Mouse (Mus musculus): ENCODE measurements around the gene Fabp3. TPM values are rescaled to one million over a fixed set of nuclear protein-coding genes. Genes with fewer than 3 reads are reported as not detected.

Gene Fabp3
- polyA plus RNA-seq, 1 experiment from 2014 or later = 5.1 TPM

DNA sequence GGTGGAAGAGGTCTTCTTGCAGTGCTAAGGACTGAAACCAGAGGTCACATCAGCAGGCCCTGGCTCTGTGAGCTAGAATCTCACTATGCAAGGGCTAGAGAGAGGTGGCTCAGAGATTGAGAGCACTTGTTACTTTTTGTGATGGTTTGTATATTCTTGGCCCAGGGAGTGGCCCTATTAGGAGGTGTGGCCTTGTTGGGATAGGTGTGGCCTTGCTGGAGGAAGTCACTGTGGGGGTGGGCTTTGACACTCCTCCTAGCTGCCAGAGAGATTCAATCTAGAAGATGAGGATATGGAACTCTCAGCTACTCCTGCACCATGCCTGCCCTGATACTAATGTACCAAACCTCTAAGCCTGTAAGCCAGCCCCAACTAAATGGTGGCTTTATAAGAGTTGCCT is 49.6 kb downstream of the Fabp3 start:
- H3K4me3 ChIP-seq (ENCODE audit: low read depth, low read length) = no peak overlapping the region
- H3K27ac ChIP-seq (ENCODE audit: low read length) = no peak overlapping the region
- ATAC-seq (ENCODE audit: insufficient number of reproducible peaks, insufficient read depth, low FRiP score, low read depth) = no peak
- no peak overlapping the region for H3K4me2 ChIP-seq (replicated peaks; ENCODE audit: low read depth, low read length)
- peaks cover 17% of the 10 kb centered on the region for H3K36me3 ChIP-seq (ENCODE audit: control insufficient read depth, insufficient read depth, low read length)
- no peaks in the 10 kb centered on the region for H3K9me3 ChIP-seq (ENCODE audit: control insufficient read depth, low read depth, low read length)
- peaks cover 12% of the 10 kb centered on the region for H3K4me1 ChIP-seq (ENCODE audit: control insufficient read depth, insufficient read depth, low read length)
- H3K9ac ChIP-seq (replicated peaks; ENCODE audit: low read depth, low read length) = no peak overlapping the region
- no peaks in the 10 kb centered on the region for H3K27me3 ChIP-seq (ENCODE audit: control insufficient read depth, insufficient read depth, low read length)

DNA sequence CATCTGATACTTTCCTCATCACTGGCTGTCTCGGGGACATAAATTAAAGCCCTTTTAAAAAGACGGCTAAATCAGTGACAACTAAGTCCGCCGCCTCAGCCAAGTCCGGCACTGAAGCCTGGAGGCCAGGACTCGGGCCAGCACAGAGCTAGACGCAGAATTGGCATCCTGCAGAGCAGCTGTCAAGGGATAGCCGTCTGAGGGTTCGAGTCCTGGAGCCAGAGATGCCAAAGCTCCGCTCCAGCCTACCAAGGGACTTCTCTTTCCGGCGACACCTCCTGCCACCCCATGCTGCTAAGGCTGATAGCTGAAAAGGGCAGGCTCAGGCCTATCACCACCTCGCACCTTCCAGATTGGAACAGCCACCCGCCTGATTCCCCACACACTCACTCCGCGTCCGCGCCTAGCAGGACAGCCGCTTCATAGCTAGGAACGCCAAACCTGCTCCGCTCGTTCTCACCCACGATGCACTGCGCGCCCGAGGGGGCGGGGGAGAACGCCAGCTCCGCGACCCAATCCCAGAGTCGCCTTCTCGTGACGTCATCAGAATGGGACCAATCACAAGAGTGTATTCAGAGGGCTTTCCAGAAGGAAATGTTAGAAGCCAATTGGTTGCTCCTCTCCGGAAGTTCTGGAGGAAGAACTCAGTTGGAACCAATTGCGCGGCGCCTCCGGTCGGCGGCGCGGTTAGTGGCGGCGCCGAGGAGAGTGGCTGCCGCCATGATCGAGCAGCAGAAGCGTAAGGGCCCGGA is 51.3 kb downstream of the Fabp3 start, which contains the start of the genes Zcchc17 and Snrnp40:
TSS of gene Zcchc17 (minus strand) at position 458 of the 752 bp plus-strand sequence.
TSS of gene Snrnp40 (plus strand) at position 647 of the 752 bp plus-strand sequence.
- Histone ChIP-seq H3K4me3 (ENCODE audit: low read depth, low read length) (peak within 1 kb of the TSS; percentile 88), H3K27ac (ENCODE audit: low read length) (peak within 1 kb of the TSS; percentile 75; the same call in 1 of the 2 replicates), H3K9me3 (ENCODE audit: control insufficient read depth, low read depth, low read length) (no peaks in the 10 kb centered on the region), H3K9ac (replicated peaks; ENCODE audit: low read depth, low read length) (peak within 1 kb of the TSS; percentile 76), H3K36me3 (ENCODE audit: control insufficient read depth, insufficient read depth, low read length) (peaks cover 20% of the 10 kb centered on the region), H3K27me3 (ENCODE audit: control insufficient read depth, insufficient read depth, low read length) (no peaks in the 10 kb centered on the region), H3K4me1 (ENCODE audit: control insufficient read depth, insufficient read depth, low read length) (peaks cover 12% of the 10 kb centered on the region), H3K4me2 (replicated peaks; ENCODE audit: low read depth, low read length) (peak within 1 kb of the TSS; percentile 73)
- under 1% methylated on average over 49 of the region's 49 CpGs for WGBS
- ATAC-seq (ENCODE audit: insufficient number of reproducible peaks, insufficient read depth, low FRiP score, low read depth) = peak; percentile 99

DNA sequence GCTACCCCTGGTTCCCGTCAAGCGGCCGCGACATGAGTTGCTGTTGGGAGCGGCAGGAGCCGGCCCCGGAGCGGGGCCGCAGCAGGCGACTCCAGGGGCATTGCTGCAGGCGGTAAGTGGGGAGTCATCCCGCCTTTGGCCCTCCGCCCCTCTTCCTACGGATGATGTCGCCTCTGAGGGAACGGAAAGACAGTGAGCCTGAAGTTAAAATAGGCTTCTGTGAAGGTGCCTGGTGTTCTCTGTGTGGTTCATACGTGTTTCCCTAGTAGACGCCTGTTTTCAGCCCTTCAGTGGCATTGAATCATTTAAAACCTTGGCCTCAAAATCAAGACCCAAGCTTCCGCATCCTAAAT is 51.8 kb downstream of the Fabp3 start:
- Histone ChIP-seq H3K9ac (replicated peaks; ENCODE audit: low read depth, low read length) (peak overlapping the region; percentile 76), H3K4me3 (ENCODE audit: low read depth, low read length) (peak overlapping the region; percentile 88), H3K36me3 (ENCODE audit: control insufficient read depth, insufficient read depth, low read length) (peaks cover 25% of the 10 kb centered on the region), H3K4me1 (ENCODE audit: control insufficient read depth, insufficient read depth, low read length) (peaks cover 12% of the 10 kb centered on the region), H3K27ac (ENCODE audit: low read length) (peak overlapping the region; percentile 52; the same call in 1 of the 2 replicates), H3K9me3 (ENCODE audit: control insufficient read depth, low read depth, low read length) (no peaks in the 10 kb centered on the region), H3K27me3 (ENCODE audit: control insufficient read depth, insufficient read depth, low read length) (no peaks in the 10 kb centered on the region), H3K4me2 (replicated peaks; ENCODE audit: low read depth, low read length) (peak overlapping the region; percentile 63)
- 0 out of 2 replicates have a peak, but pooled peaks have one; percentile 10 for ATAC-seq (ENCODE audit: insufficient number of reproducible peaks, insufficient read depth, low FRiP score, low read depth)
- WGBS = under 1% methylated on average over 19 of the region's 19 CpGs

Other genes starting within 250 kb of the Fabp3 start
- gene Pef1, start 206.0 kb upstream of the Fabp3 start, polyA plus RNA-seq (2014; fragmentation: Nextera tagmentation; extraction: Ambion mirVana) = 66.9 and 74.3 TPM in 2 replicates
- gene Hcrtr1, start 169.2 kb upstream of the Fabp3 start, polyA plus RNA-seq (2014; fragmentation: Nextera tagmentation; extraction: Ambion mirVana) = 0.26 and 0.41 TPM in 2 replicates
- 22.1 and 29.2 TPM in 2 replicates for gene Tinagl1, start 133.5 kb upstream of the Fabp3 start, polyA plus RNA-seq (2014; fragmentation: Nextera tagmentation; extraction: Ambion mirVana)
- gene Gm853, start 86.2 kb upstream of the Fabp3 start, polyA plus RNA-seq (2014; fragmentation: Nextera tagmentation; extraction: Ambion mirVana) = not detected in 2 replicates
- 39.9 and 40.7 TPM in 2 replicates for gene Serinc2, start 29.4 kb upstream of the Fabp3 start, polyA plus RNA-seq (2014; fragmentation: Nextera tagmentation; extraction: Ambion mirVana)
- gene Gm10570, start 79 bp downstream of the Fabp3 start, polyA plus RNA-seq (2014; fragmentation: Nextera tagmentation; extraction: Ambion mirVana) = not detected in 2 replicates
- gene Zcchc17, start 51.3 kb downstream of the Fabp3 start, polyA plus RNA-seq (2014; fragmentation: Nextera tagmentation; extraction: Ambion mirVana) = 67.2 and 71.2 TPM in 2 replicates
- gene Snrnp40, start 51.5 kb downstream of the Fabp3 start, polyA plus RNA-seq (2014; fragmentation: Nextera tagmentation; extraction: Ambion mirVana) = 146 and 148 TPM in 2 replicates